Comparison of ENCODE assay signal across 17 mouse cellular contexts in the genomic region with DNA sequence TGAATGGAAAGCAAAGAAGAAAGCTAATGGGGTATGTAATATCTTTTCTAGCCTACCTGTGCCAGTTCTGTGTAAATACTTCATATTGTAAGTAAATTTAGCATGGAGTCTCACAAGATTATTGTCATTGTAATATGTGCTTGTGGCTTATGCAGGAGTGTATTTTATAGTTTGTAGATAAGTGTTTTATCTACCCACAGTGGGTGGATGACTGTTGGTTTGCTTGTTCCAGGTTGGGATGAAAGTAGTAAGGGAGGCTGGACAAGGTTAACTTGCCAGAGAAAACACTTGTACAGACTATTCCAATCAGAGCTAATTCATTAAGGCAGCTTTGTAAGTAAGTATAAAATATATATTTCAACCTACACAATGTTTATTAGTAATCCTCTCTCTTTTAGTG. TPM values are rescaled to one million over a fixed set of nuclear protein-coding genes. Genes with fewer than 3 reads are reported as not detected.
DNase-seq lines count a peak whose midpoint lies in the region; TF ChIP-seq lines count a peak whose summit lies in the region.
"Had no signal": no experiment of that assay in that cellular context is flagged by ENCODE, and none has a peak within 500 bp of the region (broad histone marks: within the 10 kb centered on the region; RNA-seq: fewer than 3 reads in every experiment).

No protein-coding gene starts in this region.

- TF ChIP-seq EP300 in MEL (IDR thresholded peaks at IDR 0.05; ENCODE audit: low read depth in 1 of 2, low read length in 2 of 2) = peak; percentile 74 to 76

- peak; percentile 26 for DNase-seq in MEL (ENCODE audit: low read depth, low spot score)
- DNase-seq in lung, postnatal 36 days = no peak
- DNase-seq: adrenal gland, adult 2 months; adrenal gland, adult 8-10 months; adrenal gland, postnatal 10 days; adrenal gland, postnatal 14 days; adrenal gland, postnatal 25 days; adrenal gland, postnatal 36 days; B cell, adult 2 months; cerebellum, adult 11 months; cerebellum, adult 11-12 months; cerebellum, adult 18-20 months; cerebellum, adult 2 months; cerebellum, adult 8-10 months had no signal

- H3K4me3 ChIP-seq in MEL (ENCODE audit: control insufficient read depth in 1 of 2, insufficient read depth in 1 of 2, low read depth in 2 of 2, low read length in 2 of 2) = no peak overlapping the region

- no peak for TF ChIP-seq CTCF in MEL (IDR thresholded peaks at IDR 0.05 in 2 of 3, conservative IDR thresholded peaks at IDR 0.05 in 1 of 3; ENCODE audit: control insufficient read depth in 1 of 3, insufficient read depth in 1 of 3, low read depth in 2 of 3, low read length in 3 of 3, poor library complexity in 1 of 3, severe bottlenecking in 1 of 3)

- peaks cover 4% of the 10 kb centered on the region; the same call in 1 of the 2 replicates for H3K79me2 ChIP-seq in MEL (ENCODE audit: control insufficient read depth, insufficient read depth, low read length, poor library complexity)

- peaks cover 37 to 68% of the 10 kb centered on the region in 2 experiments for H3K36me3 ChIP-seq in MEL (ENCODE audit: control insufficient read depth in 1 of 2, insufficient read depth in 2 of 2, low read length in 2 of 2)

- no peak for TF ChIP-seq RAD21 in MEL (IDR thresholded peaks at IDR 0.05; ENCODE audit: low read depth, low read length)

- no peak overlapping the region for H3K27ac ChIP-seq in MEL (ENCODE audit: control insufficient read depth, low read depth, low read length)

- no peak for TF ChIP-seq POLR2A in MEL (IDR thresholded peaks at IDR 0.05; ENCODE audit: control insufficient read depth in 1 of 2, insufficient read depth in 1 of 2, low read depth in 1 of 2, low read length in 2 of 2, poor library complexity in 1 of 2)

- H3K9me3 ChIP-seq in MEL (replicated peaks; ENCODE audit: insufficient read depth, low read length) = no peaks in the 10 kb centered on the region
- H3K9me3 ChIP-seq: G1E had no signal

- peaks cover 5 to 16% of the 10 kb centered on the region in 2 experiments for H3K4me1 ChIP-seq in MEL (ENCODE audit: control insufficient read depth in 1 of 2, insufficient read depth in 2 of 2, low read length in 2 of 2)

- no peaks in the 10 kb centered on the region for H3K27me3 ChIP-seq in MEL (ENCODE audit: control insufficient read depth in 1 of 2, insufficient read depth in 2 of 2, low read length in 2 of 2)
- H3K27me3 ChIP-seq: CH12.LX, Patski had no signal

- no peak overlapping the region for H3K9ac ChIP-seq in MEL (ENCODE audit: control insufficient read depth, low read depth, low read length, poor library complexity, severe bottlenecking)

TF ChIP-seq in MEL, 35 proteins besides CTCF, POLR2A, EP300 and RAD21:
- no peak for TF ChIP-seq UBTF (IDR thresholded peaks at IDR 0.05; ENCODE audit: borderline replicate concordance, insufficient read depth, low read depth, low read length)
- TF ChIP-seq SMC3 (IDR thresholded peaks at IDR 0.05; ENCODE audit: low read depth, low read length) = no peak
- no peak for TF ChIP-seq E2F4 (IDR thresholded peaks at IDR 0.05; ENCODE audit: borderline replicate concordance, low read depth, low read length)
- no peak for TF ChIP-seq NELFE (IDR thresholded peaks at IDR 0.05; ENCODE audit: low read depth, low read length)
- TF ChIP-seq TBP (IDR thresholded peaks at IDR 0.05; ENCODE audit: low read depth, low read length) = no peak
- TF ChIP-seq MAZ (IDR thresholded peaks at IDR 0.05; ENCODE audit: low read depth, low read length) = no peak
- peak; percentile 61; the same call in 1 of the 2 replicates for TF ChIP-seq RCOR1 (IDR thresholded peaks at IDR 0.05; ENCODE audit: low read depth, low read length)
- no peak for TF ChIP-seq NRF1 (IDR thresholded peaks at IDR 0.05; ENCODE audit: insufficient read depth, low read depth, low read length, poor library complexity, severe bottlenecking)
- TF ChIP-seq BHLHE40 (IDR thresholded peaks at IDR 0.05; ENCODE audit: borderline replicate concordance, low read depth, low read length) = no peak
- no peak for TF ChIP-seq KAT2A (conservative IDR thresholded peaks at IDR 0.05; ENCODE audit: low read depth, low read length)
- no peak for TF ChIP-seq ZKSCAN1 (IDR thresholded peaks at IDR 0.05; ENCODE audit: low read depth, low read length)
- no peak for TF ChIP-seq HCFC1 (IDR thresholded peaks at IDR 0.05; ENCODE audit: low read depth, low read length)
- peak; percentile 74 for TF ChIP-seq GATA1 (IDR thresholded peaks at IDR 0.05; ENCODE audit: low read depth, low read length)
- TF ChIP-seq MXI1 (IDR thresholded peaks at IDR 0.05; ENCODE audit: low read depth, low read length) = no peak
- no peak for TF ChIP-seq SIN3A (IDR thresholded peaks at IDR 0.05; ENCODE audit: low read length)
- TF ChIP-seq TCF12 (IDR thresholded peaks at IDR 0.05; ENCODE audit: low read depth, low read length) = 0 out of 2 replicates have a peak, but pooled peaks have one; percentile 9
- no peak for TF ChIP-seq MYC (IDR thresholded peaks at IDR 0.05; ENCODE audit: low read depth, low read length)
- TF ChIP-seq POLR2AphosphoS5 (IDR thresholded peaks at IDR 0.05; ENCODE audit: borderline replicate concordance, low read depth, low read length) = no peak
- peak; percentile 31; the same call in 1 of the 2 replicates for TF ChIP-seq ETS1 (IDR thresholded peaks at IDR 0.05; ENCODE audit: low read depth, low read length)
- no peak for TF ChIP-seq MAX (IDR thresholded peaks at IDR 0.05; ENCODE audit: low read length)
- TF ChIP-seq CHD2 (IDR thresholded peaks at IDR 0.05; ENCODE audit: low read length) = no peak
- TF ChIP-seq MYB (IDR thresholded peaks at IDR 0.05; ENCODE audit: low read depth, low read length) = no peak
- TF ChIP-seq CHD1 (IDR thresholded peaks at IDR 0.05; ENCODE audit: low read depth, low read length) = no peak
- no peak for TF ChIP-seq MAFK (IDR thresholded peaks at IDR 0.05; ENCODE audit: borderline replicate concordance, low read depth, low read length)
- TF ChIP-seq MEF2A (IDR thresholded peaks at IDR 0.05; ENCODE audit: extremely low read depth, insufficient replicate concordance, low read depth, low read length, poor library complexity, severe bottlenecking) = no peak

RNA-seq across cellular contexts. Expression of a gene that starts 20.4 kb away (rescaled TPM):
- 73.9 and 77.3 TPM in 2 replicates for total RNA-seq in MEL (2012; rRNA removed)
- 100 to 1,000 TPM; 124 to 375 TPM for polyA plus RNA-seq in MEL (2012; ENCODE audit: insufficient read depth in 1 of 2, insufficient read length in 2 of 2, low read depth in 1 of 2, low replicate concordance in 2 of 2, missing spikeins in 1 of 2)

RNA-seq across cellular contexts. Expression of a gene that starts 36.5 kb away (rescaled TPM):
- total RNA-seq in MEL (2012; rRNA removed) = 45.4 and 47.5 TPM in 2 replicates
- 10 to 100 TPM in 1 of 2 experiments, not detected in 1; 63.5 TPM for polyA plus RNA-seq in MEL (2012; ENCODE audit: insufficient read depth in 1 of 2, insufficient read length in 2 of 2, low read depth in 1 of 2, low replicate concordance in 2 of 2, missing spikeins in 1 of 2)

RNA-seq across cellular contexts. Expression of a gene that starts 54.4 kb away (rescaled TPM):
- total RNA-seq in MEL (2012; rRNA removed) = 8.0 and 10.1 TPM in 2 replicates
- polyA plus RNA-seq in MEL (2012; ENCODE audit: insufficient read depth in 1 of 2, insufficient read length in 2 of 2, low read depth in 1 of 2, low replicate concordance in 2 of 2, missing spikeins in 1 of 2) = 1 to 10 TPM in 1 of 2 experiments, not detected in 1; 8.3 TPM
